Mouse (Mus musculus) hindbrain, embryonic 11.5 days (tissue): ENCODE measurements around the gene Snhg11. TPM values are rescaled to one million over a fixed set of nuclear protein-coding genes. Genes with fewer than 3 reads are reported as not detected.

Experiments
- ATAC-seq: fragments of 200-750 bp; cut with Nextera tagmentation; 2 replicates; pipeline ENCODE4 v1.8.0; 2017; ENCODE audit warnings: mild to moderate bottlenecking, moderate TSS enrichment, moderate library complexity; ENCODE audit not compliant: low FRiP score
- DNase-seq: peaks from one replicate; pipeline ENCODE4 v3.0.0-alpha.2; 2015; ENCODE audit warnings: low spot score
- H3K27ac ChIP-seq: fragments of 300-500 bp; sonication (generic); 2 replicates; pipeline ENCODE4 v1.5.1; 2014; ENCODE audit warnings: mild to moderate bottlenecking, low read depth, low read length
- H3K27me3 ChIP-seq: fragments of 300-500 bp; sonication (generic); 2 replicates; pipeline ENCODE4 v1.6.1; 2014; ENCODE audit warnings: mild to moderate bottlenecking, low read length, moderate library complexity, mixed read lengths; ENCODE audit not compliant: control insufficient read depth, insufficient read depth
- H3K36me3 ChIP-seq: fragments of 300-500 bp; sonication (generic); 2 replicates; pipeline ENCODE4 v1.6.1; 2014; ENCODE audit warnings: mild to moderate bottlenecking, low read length, moderate library complexity, mixed read lengths; ENCODE audit not compliant: control insufficient read depth, insufficient read depth
- H3K4me1 ChIP-seq: fragments of 300-500 bp; sonication (generic); replicated peaks from 2 replicates; pipeline ENCODE4 v1.6.1; 2014; ENCODE audit warnings: low read length, mixed read lengths; ENCODE audit not compliant: control insufficient read depth, insufficient read depth
- H3K4me2 ChIP-seq: fragments of 300-500 bp; sonication (generic); replicated peaks from 2 replicates; pipeline ENCODE4 v1.6.1; 2014; ENCODE audit warnings: mild to moderate bottlenecking, low read depth, low read length
- H3K4me3 ChIP-seq: fragments of 300-500 bp; sonication (generic); 2 replicates; pipeline ENCODE4 v1.5.1; 2014; ENCODE audit warnings: low read depth, low read length
- H3K9ac ChIP-seq: fragments of 300-500 bp; sonication (generic); 2 replicates; pipeline ENCODE4 v1.6.1; 2014; ENCODE audit warnings: low read depth, low read length
- H3K9me3 ChIP-seq: fragments of 300-500 bp; sonication (generic); 2 replicates; pipeline ENCODE4 v1.6.1; 2016; ENCODE audit warnings: low read length; ENCODE audit not compliant: control insufficient read depth
- WGBS: fragments of 180-500 bp; shearing (Covaris S2); extraction: QIAGEN DNeasy Blood & Tissue Kit; methylation state at CpG from one replicate; pipeline ENCODE4 v1.1.7; 2014; 5-methylcytosine and 5-hydroxymethylcytosine counted together
- polyA plus RNA-seq: library from polyadenylated mRNA; unstranded; fragments of >200 nt; fragmentation: Nextera tagmentation; extraction: Ambion mirVana; gene quantifications from 2 replicates; pipeline ENCODE4 v1.2.1, GENCODE M21; 2014

Gene Snhg11
- polyA plus RNA-seq: 42.3 and 79.1 TPM in 2 replicates

DNA sequence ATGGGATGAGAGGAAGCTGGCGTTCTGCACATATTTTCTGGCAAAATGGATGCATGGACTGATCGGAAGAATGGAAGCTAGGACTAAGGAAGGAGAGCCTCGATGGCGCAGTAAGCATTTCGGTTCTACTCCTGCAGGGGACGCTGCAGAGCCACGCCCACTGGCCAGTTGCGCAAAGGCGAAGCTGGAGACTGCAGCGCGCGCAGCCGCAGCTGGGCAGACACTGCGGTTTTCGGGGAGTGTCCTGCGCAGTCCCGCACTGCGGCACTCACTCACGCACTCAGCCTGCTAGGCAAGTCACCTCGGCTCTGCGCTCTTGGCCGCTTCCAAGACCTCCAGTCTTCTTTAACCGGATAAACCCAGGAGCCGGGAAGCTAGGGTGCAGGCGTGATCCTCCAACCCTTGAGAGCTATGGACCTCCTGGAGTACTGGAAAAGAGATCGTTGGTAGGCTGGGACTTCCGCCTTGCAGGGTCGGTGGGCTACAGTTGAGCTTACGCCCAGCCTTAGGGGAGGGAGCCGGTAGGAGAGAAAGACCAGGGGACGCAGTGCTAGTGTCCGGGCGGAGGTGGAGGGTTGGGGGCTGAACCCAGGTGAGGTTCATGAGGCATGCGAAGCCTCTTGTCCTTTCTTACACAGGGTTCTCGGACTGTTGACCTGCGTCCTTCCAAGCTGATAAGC is at the start of gene Snhg11:
TSS of gene Snhg11 (plus strand) at position 196 of the 680 bp plus-strand sequence.
- H3K27ac ChIP-seq: peak within 1 kb of the TSS; percentile 67; the same call in 1 of the 2 replicates
- no peaks in the 10 kb centered on the region for H3K36me3 ChIP-seq
- ATAC-seq (peak; percentile 84), DNase-seq (peak; percentile 89)
- H3K9ac ChIP-seq: peak within 1 kb of the TSS; percentile 57
- peak within 1 kb of the TSS; percentile 62 for H3K4me2 ChIP-seq
- no peaks in the 10 kb centered on the region for H3K4me1 ChIP-seq
- 1% methylated on average over 36 of the region's 36 CpGs for WGBS
- no peaks in the 10 kb centered on the region for H3K27me3 ChIP-seq
- no peaks in the 10 kb centered on the region for H3K9me3 ChIP-seq
- H3K4me3 ChIP-seq: peak within 1 kb of the TSS; percentile 42

DNA sequence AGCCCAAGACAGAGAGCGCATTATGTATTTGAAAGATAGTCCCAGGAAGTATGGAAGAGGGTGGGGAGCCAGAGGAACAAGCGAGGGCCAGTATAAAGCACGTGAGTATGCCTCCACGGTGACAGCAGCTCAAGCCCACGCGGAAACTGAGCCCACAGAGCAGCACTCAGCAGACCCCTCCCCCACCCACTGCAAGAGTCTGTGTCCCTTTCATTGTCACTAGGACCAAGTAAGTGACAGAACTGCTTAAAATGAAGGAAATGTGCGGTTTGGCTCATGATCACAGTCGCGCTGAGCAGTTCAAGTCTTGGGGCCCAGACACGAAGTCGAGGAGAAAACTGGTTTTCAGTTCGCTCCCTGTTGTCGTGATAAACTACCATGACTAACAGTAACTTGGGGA is 41.1 kb upstream of the Snhg11 start:
- no peak overlapping the region for H3K4me2 ChIP-seq
- 81% methylated on average over 13 of the region's 13 CpGs for WGBS
- no peak for ATAC-seq

DNA sequence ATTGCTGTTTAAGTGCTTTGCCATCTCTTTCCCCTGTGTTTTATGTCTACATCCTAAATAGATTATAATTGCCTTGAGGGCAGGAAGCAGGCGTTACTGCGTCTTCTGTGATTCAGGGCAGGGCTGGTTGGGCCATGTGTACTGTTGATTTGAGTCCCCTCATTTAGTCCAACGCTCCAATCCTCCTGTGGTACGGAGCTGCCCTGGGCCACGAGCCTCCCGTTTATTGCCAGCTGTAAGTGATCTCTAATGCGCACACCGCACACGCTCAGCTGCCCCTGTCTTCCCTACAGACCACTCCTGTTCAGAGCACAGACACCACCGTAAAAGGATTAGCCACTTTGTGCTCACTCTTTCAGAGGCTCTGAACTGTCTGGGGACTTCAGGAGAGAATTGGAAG is 37.7 kb upstream of the Snhg11 start:
- H3K9ac ChIP-seq: no peak overlapping the region
- H3K4me1 ChIP-seq: no peaks in the 10 kb centered on the region
- no peak for ATAC-seq
- no peak overlapping the region for H3K27ac ChIP-seq
- H3K4me2 ChIP-seq: no peak overlapping the region
- 77% methylated on average over 10 of the region's 10 CpGs for WGBS
- H3K4me3 ChIP-seq: no peak overlapping the region
- H3K27me3 ChIP-seq: no peaks in the 10 kb centered on the region
- DNase-seq: no peak
- no peaks in the 10 kb centered on the region for H3K36me3 ChIP-seq
- no peaks in the 10 kb centered on the region for H3K9me3 ChIP-seq

More for the DNA sequence above, 41.1 kb upstream of the Snhg11 start:
- Histone ChIP-seq H3K27me3 (no peaks in the 10 kb centered on the region), H3K36me3 (no peaks in the 10 kb centered on the region), H3K9ac (no peak overlapping the region), H3K4me3 (no peak overlapping the region), H3K9me3 (no peaks in the 10 kb centered on the region), H3K4me1 (no peaks in the 10 kb centered on the region), H3K27ac (no peak overlapping the region)
- DNase-seq: no peak

DNA sequence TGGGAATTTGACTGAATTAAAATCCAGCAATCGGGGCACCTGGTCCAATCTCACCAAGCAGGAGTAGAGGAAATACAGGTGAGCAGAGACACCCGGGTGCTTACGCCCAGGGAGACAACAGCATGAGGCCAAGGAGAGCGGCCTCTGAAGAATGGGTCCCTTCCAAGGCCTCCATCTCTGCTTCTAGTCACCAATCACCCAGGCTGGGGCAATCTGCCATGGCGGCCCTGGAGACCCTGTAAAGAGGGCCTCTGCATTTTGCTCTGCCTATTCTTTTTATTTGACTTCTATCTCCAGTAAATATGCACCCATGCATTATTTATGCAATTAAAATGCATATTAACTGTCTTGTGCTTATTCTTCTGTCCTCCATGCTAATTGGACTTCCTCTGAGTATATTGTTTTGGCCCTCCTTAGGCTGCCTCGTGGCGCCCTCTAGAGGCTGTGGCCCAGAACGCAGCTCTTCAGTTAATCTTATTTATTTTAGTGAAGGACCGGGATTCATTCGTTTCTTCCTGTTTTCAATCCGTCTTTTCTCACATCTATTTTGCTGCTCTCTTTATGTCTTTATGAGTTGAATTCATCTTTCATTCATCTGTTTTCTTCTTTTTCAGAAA is 35.4 kb upstream of the Snhg11 start:
- Histone ChIP-seq H3K4me2 (no peak overlapping the region), H3K36me3 (no peaks in the 10 kb centered on the region), H3K27ac (no peak overlapping the region), H3K27me3 (no peaks in the 10 kb centered on the region), H3K9ac (no peak overlapping the region), H3K9me3 (no peaks in the 10 kb centered on the region), H3K4me1 (no peaks in the 10 kb centered on the region), H3K4me3 (no peak overlapping the region)
- WGBS: 40% methylated on average over 11 of the region's 11 CpGs
- ATAC-seq: no peak
- peak; percentile 85 for DNase-seq

DNA sequence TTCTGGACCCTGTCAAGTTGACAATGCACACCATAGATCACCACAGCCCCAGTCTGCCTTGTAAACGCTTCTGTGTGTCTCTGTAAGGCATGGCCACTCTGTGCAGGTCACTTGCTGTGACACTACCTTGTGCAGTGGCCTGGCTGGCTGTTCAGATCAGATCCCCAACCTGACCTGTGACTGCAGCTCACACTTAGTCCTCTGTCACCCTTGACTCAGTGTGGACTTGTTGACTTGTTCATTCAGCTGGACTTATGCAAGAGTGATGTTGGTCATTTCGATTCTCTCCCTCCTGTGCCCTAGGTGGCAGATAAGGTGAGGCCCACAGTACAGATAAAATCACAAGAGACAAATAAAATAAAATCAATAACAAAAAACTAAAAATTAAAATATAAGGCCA is 34.1 kb upstream of the Snhg11 start:
- no peaks in the 10 kb centered on the region for H3K27me3 ChIP-seq
- H3K9ac ChIP-seq: no peak overlapping the region
- 74% methylated on average over 2 of the region's 2 CpGs for WGBS
- DNase-seq (no peak), ATAC-seq (no peak)
- no peaks in the 10 kb centered on the region for H3K4me1 ChIP-seq
- no peak overlapping the region for H3K4me3 ChIP-seq
- no peaks in the 10 kb centered on the region for H3K36me3 ChIP-seq
- no peak overlapping the region for H3K4me2 ChIP-seq
- no peaks in the 10 kb centered on the region for H3K9me3 ChIP-seq
- H3K27ac ChIP-seq: no peak overlapping the region

DNA sequence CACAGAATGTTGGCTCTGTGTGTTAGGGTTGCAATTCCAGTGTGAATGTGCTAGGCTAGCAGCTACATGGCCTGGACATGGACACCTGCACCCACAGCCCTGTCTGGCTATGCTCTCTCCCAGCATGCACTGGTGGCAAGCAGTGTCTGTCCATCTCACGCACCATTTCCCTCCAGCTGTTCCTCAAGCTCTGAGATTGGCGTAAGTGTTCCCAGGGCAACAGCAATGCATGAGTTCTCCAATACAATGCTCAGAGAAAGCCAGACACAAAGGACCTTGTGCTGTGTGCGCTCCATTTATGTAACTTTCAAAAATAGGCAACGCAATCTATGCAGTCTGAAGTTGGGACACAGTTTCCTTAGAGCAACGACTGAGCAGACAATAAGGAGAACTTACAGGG is 31.9 kb upstream of the Snhg11 start:
- WGBS: 27% methylated on average over 5 of the region's 5 CpGs
- H3K4me3 ChIP-seq: no peak overlapping the region
- H3K4me2 ChIP-seq: no peak overlapping the region
- ATAC-seq (peak; percentile 87), DNase-seq (peak; percentile 70)
- no peaks in the 10 kb centered on the region for H3K4me1 ChIP-seq
- no peak overlapping the region for H3K9ac ChIP-seq
- no peaks in the 10 kb centered on the region for H3K27me3 ChIP-seq
- peak overlapping the region; percentile 72 for H3K27ac ChIP-seq
- H3K9me3 ChIP-seq: no peaks in the 10 kb centered on the region
- H3K36me3 ChIP-seq: no peaks in the 10 kb centered on the region

DNA sequence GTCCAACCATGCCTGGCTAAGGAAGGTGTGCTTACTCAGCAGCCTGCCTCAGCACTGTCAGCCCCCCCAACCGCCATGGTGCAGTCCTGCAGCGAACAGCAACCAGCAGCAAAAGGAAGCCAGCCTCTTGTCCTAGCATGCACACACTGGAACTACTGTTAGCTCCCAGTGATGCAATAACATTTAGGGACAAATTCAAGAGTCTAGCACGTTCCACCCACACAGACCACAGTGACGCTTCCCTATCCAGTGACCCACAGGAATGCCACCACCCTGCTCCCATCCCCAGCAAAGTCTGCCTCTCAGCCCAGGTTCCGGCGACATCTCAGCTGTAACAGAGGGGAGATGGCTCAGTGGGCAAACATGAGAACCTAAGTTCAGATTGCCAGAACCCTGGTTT is 29.0 kb upstream of the Snhg11 start:
- ATAC-seq (no peak), DNase-seq (no peak)
- Histone ChIP-seq H3K27ac (no peak overlapping the region), H3K4me1 (no peaks in the 10 kb centered on the region), H3K4me3 (no peak overlapping the region), H3K9me3 (no peaks in the 10 kb centered on the region), H3K9ac (no peak overlapping the region), H3K27me3 (no peaks in the 10 kb centered on the region), H3K4me2 (no peak overlapping the region), H3K36me3 (no peaks in the 10 kb centered on the region)
- 83% methylated on average over 6 of the region's 6 CpGs for WGBS

DNA sequence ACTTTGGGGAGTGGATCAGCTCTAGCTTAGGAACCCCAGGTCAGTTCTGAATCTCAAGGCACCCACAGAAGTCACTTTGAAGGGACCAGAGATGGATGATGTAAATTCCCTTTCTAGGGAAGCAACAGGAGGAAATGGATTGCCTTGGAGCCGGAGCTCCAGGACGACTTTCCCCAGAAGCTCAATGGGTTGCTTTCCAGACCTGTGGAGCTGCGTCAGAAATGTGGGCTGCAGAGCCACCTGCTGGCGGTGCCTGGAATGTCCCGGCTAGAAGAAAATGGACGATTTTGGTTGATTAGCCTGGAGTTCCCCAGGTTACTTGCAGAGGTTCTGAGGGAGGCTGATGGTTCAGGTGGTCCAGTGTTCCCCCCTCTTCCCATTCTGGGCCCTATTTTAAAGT is 27.6 kb upstream of the Snhg11 start:
- peak; percentile 48; the same call in 1 of the 2 replicates for ATAC-seq
- Histone ChIP-seq H3K4me3 (no peak overlapping the region), H3K4me2 (no peak overlapping the region), H3K27me3 (no peaks in the 10 kb centered on the region), H3K36me3 (0 out of 2 replicates have a peak, but pooled peaks cover 2% of the 10 kb centered on the region), H3K27ac (no peak overlapping the region), H3K4me1 (no peaks in the 10 kb centered on the region), H3K9ac (no peak overlapping the region), H3K9me3 (no peaks in the 10 kb centered on the region)
- 5% methylated on average over 6 of the region's 6 CpGs for WGBS
- peak; percentile 82 for DNase-seq
